Mouse (Mus musculus) testis, adult 2 months (tissue): ENCODE results near the gene Cdc42bpg. TPM values are rescaled to one million over a fixed set of nuclear protein-coding genes. Genes with fewer than 3 reads are reported as not detected.
A peak's percentile ranks its signal among the peaks of the same experiment; 100 is the strongest.

ENCODE experiments used
- H3K27ac ChIP-seq: fragments of 200-500 bp; 2 replicates; pipeline ENCODE4 v1.5.1; 2012; ENCODE audit warnings: low read depth, low read length; ENCODE audit not compliant: control insufficient read depth, insufficient read depth
- H3K27me3 ChIP-seq: fragments of 200-500 bp; 2 replicates; pipeline ENCODE4 v1.6.1; 2012; ENCODE audit warnings: mild to moderate bottlenecking, low read length, moderate library complexity; ENCODE audit not compliant: control insufficient read depth, insufficient read depth
- H3K36me3 ChIP-seq: fragments of 200-500 bp; 2 replicates; pipeline ENCODE4 v1.6.1; 2012; ENCODE audit warnings: mild to moderate bottlenecking, low read length; ENCODE audit not compliant: control insufficient read depth, insufficient read depth
- H3K4me1 ChIP-seq: fragments of 200-500 bp; 2 replicates; pipeline ENCODE4 v1.6.1; 2012; ENCODE audit warnings: low read length; ENCODE audit not compliant: control insufficient read depth, insufficient read depth
- H3K4me3 ChIP-seq: fragments of 200-500 bp; 2 replicates; pipeline ENCODE4 v1.5.1; 2012; ENCODE audit warnings: low read depth, mild to moderate bottlenecking, low read length, moderate library complexity, mixed read lengths; ENCODE audit not compliant: control insufficient read depth
- CTCF ChIP-seq: fragments of 200-500 bp; IDR thresholded peaks from 2 replicates; pipeline ENCODE4 v1.5.1; 2012; ENCODE audit warnings: low read depth, mild to moderate bottlenecking, inconsistent platforms, low read length, moderate library complexity; ENCODE audit not compliant: control insufficient read depth, insufficient read depth, insufficient replicate concordance
- POLR2A ChIP-seq: fragments of 200-500 bp; IDR thresholded peaks from 2 replicates; pipeline ENCODE4 v1.6.1; 2012; ENCODE audit warnings: low read depth, mild to moderate bottlenecking, inconsistent platforms, low read length, moderate library complexity; ENCODE audit not compliant: control insufficient read depth
- polyA plus RNA-seq: library from polyadenylated mRNA; depleted of rRNA; stranded (reverse); fragments of >200 nt; gene quantifications from 2 replicates; pipeline ENCODE4 v1.2.3, GENCODE M21; 2012

The Cdc42bpg gene
- polyA plus RNA-seq, 1 experiment: 5.4 TPM

DNA sequence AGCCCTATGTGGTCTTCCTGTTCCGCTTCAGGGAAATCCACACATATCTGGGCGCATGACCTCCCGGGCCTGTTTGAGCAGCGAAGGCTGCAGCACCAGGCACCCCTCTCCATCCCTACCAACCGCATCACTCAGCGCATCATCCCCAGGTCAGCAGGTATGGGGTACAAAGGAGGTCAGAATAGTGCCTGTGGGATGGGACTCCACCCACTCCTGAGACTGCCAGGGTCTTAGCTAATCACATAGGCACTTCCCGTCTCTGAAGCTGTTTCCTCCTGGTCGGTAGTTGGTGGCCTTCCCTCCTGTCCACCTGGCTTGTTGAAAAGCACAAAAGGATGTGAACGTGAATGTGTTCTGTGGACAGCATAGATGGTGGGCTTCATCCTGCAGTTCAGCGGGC, 40.4 kb downstream of the Cdc42bpg start:
- TF ChIP-seq POLR2A (no peak), CTCF (no peak)
- peaks cover 2% of the 10 kb centered on the region for H3K4me1 ChIP-seq
- no peak overlapping the region for H3K4me3 ChIP-seq
- H3K36me3 ChIP-seq: no peaks in the 10 kb centered on the region
- no peaks in the 10 kb centered on the region for H3K27me3 ChIP-seq
- no peak overlapping the region for H3K27ac ChIP-seq

DNA sequence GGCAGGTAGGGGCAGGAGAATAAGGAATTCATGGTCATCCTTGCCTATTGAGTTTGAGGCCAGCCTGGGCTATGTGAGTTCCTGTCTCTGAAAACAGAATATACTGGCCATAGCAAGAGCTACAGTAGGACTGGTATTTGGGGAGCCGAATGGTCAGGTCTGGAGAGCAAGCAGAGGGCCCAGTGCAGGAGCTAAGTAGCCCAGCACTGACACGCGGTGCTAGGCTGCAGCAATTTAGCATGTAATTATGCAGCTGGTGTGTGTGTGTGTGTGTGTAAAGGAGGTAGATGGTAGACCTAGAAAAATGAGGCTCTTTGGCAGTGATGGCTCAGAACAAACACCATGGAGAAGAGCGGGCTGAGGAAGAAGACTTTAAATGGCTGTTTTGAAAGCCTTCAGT, 41.4 kb downstream of the Cdc42bpg start:
- Histone ChIP-seq H3K4me1 (no peaks in the 10 kb centered on the region), H3K27ac (no peak overlapping the region), H3K36me3 (no peaks in the 10 kb centered on the region), H3K4me3 (no peak overlapping the region), H3K27me3 (no peaks in the 10 kb centered on the region)
- TF ChIP-seq POLR2A: no peak

DNA sequence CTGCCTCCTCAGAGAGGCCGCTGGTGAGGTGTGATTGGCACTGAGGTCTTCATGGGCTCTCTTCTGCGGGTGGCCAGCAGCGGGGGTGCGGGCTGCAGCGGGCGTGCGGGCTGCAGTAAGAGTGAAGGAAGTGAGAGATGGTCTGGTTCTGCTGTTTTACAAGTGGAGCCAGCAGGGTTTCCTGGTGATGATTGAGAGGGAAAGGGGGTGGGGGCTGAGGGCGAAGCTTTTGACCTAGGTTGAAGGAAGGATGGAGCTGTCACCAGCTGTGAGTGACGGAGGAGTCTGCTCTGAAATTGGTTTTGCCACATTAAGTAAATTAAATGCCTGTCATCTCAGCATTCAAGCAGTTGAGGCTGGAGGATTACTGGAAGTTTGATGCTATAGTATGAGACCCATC, 42.5 kb downstream of the Cdc42bpg start:
- no peak for TF ChIP-seq CTCF
- TF ChIP-seq POLR2A: no peak
- no peaks in the 10 kb centered on the region for H3K4me1 ChIP-seq
- H3K36me3 ChIP-seq: no peaks in the 10 kb centered on the region
- H3K27me3 ChIP-seq: no peaks in the 10 kb centered on the region
- H3K4me3 ChIP-seq: no peak overlapping the region
- H3K27ac ChIP-seq: no peak overlapping the region

GRCm38 (mm10) chr19:6349215-6349983, 43.1 kb downstream of the Cdc42bpg start:
- TF ChIP-seq POLR2A (no peak), CTCF (no peak)
- Histone ChIP-seq H3K27ac (no peak overlapping the region), H3K27me3 (no peaks in the 10 kb centered on the region), H3K4me3 (no peak overlapping the region), H3K4me1 (no peaks in the 10 kb centered on the region), H3K36me3 (no peaks in the 10 kb centered on the region)

DNA sequence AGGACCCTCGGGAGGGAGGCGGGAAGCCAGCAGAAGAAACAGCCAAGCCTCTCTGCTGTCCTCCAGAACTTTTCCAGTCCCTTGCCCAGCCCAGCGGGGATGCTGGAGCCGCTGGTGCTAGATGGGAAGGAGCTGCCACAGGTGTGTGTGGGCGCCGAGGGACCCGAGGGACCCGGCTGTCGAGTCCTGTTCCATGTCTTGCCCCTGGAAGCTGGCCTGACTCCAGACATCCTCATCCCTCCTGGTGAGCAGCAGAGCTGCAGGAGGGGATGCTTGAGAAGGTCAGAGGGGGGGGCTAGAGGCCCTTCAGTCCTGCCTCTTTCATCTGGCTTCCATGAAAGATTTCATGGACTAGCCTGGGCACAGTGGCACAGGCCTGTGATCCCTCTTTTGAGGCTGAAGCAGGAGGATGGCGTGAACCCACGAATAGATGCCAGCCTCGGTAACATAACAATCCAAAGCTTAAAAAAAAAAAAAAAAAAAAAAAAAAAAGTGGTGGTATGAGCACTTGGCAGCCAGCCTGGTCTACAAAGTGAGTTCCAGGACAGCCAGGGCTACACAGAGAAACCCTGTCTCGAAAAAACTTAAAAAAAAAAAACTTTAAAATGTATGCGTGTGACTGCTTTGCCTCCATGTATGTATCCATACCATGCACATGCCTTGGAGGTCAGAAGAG, 45.3 kb downstream of the Cdc42bpg start:
- no peak overlapping the region for H3K4me3 ChIP-seq
- no peaks in the 10 kb centered on the region for H3K36me3 ChIP-seq
- H3K4me1 ChIP-seq: no peaks in the 10 kb centered on the region
- no peak overlapping the region for H3K27ac ChIP-seq
- TF ChIP-seq CTCF: no peak
- TF ChIP-seq POLR2A: no peak
- H3K27me3 ChIP-seq: no peaks in the 10 kb centered on the region

DNA sequence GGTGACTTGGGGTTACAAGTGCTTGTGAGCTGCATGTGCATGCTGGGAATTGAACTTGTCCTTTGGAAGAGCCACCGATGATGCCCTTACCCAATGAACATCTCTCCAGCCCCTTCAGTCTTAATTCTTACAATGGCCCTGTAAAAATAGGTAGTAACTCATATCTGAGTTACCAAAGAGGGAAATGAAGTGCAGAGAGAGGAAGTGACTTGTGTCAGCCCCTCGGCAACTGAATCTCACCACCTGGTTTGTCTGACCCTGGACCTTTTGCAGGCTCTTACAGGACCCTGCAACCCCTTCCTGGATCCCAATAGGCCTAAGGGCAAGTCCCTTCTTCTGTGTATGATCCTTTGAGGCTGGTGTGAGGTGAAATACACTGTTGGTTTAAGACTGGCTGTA, 45.9 kb downstream of the Cdc42bpg start:
- no peaks in the 10 kb centered on the region for H3K27me3 ChIP-seq
- H3K27ac ChIP-seq: no peak overlapping the region
- no peaks in the 10 kb centered on the region for H3K36me3 ChIP-seq
- TF ChIP-seq CTCF: no peak
- no peak for TF ChIP-seq POLR2A
- no peaks in the 10 kb centered on the region for H3K4me1 ChIP-seq
- no peak overlapping the region for H3K4me3 ChIP-seq

DNA sequence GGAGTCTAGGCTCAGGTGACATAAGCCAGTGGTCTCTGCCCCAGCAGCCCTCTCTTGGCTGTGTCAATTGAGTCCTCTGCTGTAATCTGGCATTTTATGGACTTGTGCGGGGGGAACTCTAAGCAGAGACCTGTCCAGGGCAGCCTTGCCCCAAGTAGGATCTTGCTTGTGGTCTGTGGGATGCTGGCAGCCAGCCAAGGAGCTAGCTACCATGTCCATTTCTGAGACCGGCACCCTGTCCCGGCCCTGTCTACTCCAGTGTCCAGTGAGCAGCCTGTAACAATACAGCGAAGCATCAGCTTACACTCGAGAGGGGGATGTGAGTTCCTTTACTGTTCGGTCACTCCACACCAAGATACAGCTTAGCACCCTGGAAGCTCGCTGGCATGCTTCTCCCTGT, 47.8 kb downstream of the Cdc42bpg start:
- TF ChIP-seq POLR2A (no peak; the same call in 1 of the 2 replicates), CTCF (no peak)
- Histone ChIP-seq H3K27ac (no peak overlapping the region), H3K4me1 (no peaks in the 10 kb centered on the region), H3K27me3 (no peaks in the 10 kb centered on the region), H3K4me3 (no peak overlapping the region), H3K36me3 (no peaks in the 10 kb centered on the region)

DNA sequence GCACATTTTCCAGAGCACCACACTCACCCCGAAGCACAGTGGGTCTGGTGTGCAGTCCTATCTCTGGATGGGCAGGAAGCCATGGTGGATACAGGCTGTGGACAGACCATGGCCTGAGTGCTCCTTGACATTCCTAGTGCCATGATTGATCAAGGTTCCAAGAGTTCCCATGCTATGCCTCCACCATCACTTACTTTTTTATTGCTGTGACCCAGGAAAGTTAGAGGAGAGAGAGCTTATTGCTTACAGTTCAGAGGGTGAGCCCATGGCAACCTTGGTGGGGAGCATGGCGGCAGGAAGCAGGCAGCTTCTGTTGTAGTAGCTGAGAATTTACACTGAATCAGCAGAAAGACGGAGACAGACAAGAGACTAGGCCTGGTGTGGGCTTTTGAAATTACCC, 55.0 kb downstream of the Cdc42bpg start:
- no peaks in the 10 kb centered on the region for H3K4me1 ChIP-seq
- TF ChIP-seq POLR2A (no peak), CTCF (no peak)
- no peaks in the 10 kb centered on the region for H3K27me3 ChIP-seq
- peaks cover 5% of the 10 kb centered on the region for H3K36me3 ChIP-seq
- H3K4me3 ChIP-seq: peak overlapping the region; percentile 48
- H3K27ac ChIP-seq: no peak overlapping the region
